Mouse (Mus musculus): Measurements from ENCODE around the gene Dcst2.
A peak's percentile ranks its signal among the peaks of the same experiment; 100 is the strongest.

Dcst2 gene

GRCm38 (mm10) chr3:89364631-89365030, 2.9 kb downstream of the Dcst2 start:
- no peak for DNase-seq (ENCODE audit: low spot score)

GRCm38 (mm10) chr3:89365153-89365485, 3.3 kb downstream of the Dcst2 start, which contains the start of gene Dcst1:
Dcst1 (minus strand) TSS chr3:89365253.
- DNase-seq (ENCODE audit: low spot score) = no peak

- DNase-seq (ENCODE audit: low spot score) = no peak
Measured at GRCm38 (mm10) chr3:89365486-89366414, 4.0 kb downstream of the Dcst2 start.

- DNase-seq (ENCODE audit: low spot score) = no peak
Measured at GRCm38 (mm10) chr3:89367338-89367737, 5.6 kb downstream of the Dcst2 start.

GRCm38 (mm10) chr3:89373581-89374231, 11.9 kb downstream of the Dcst2 start:
- DNase-seq (ENCODE audit: low spot score) = no peak

- DNase-seq (ENCODE audit: low spot score) = no peak
Measured at GRCm38 (mm10) chr3:89377831-89378230, 16.1 kb downstream of the Dcst2 start.

GRCm38 (mm10) chr3:89378394-89379067, 16.8 kb downstream of the Dcst2 start:
- peak; percentile 87 for DNase-seq (ENCODE audit: low spot score)

GRCm38 (mm10) chr3:89379388-89380131, 17.8 kb downstream of the Dcst2 start:
- DNase-seq (ENCODE audit: low spot score) = no peak

- no peak for DNase-seq (ENCODE audit: low spot score)
Measured at GRCm38 (mm10) chr3:89380291-89380690, 18.5 kb downstream of the Dcst2 start.

GRCm38 (mm10) chr3:89380711-89381110, 18.9 kb downstream of the Dcst2 start:
- DNase-seq (ENCODE audit: low spot score) = no peak

- DNase-seq (ENCODE audit: low spot score) = no peak
Measured at GRCm38 (mm10) chr3:89381233-89381632, 19.5 kb downstream of the Dcst2 start.

GRCm38 (mm10) chr3:89382033-89382882, 20.5 kb downstream of the Dcst2 start:
- no peak for DNase-seq (ENCODE audit: low spot score)

GRCm38 (mm10) chr3:89382950-89383349, 21.2 kb downstream of the Dcst2 start:
- no peak for DNase-seq (ENCODE audit: low spot score)

- no peak for DNase-seq (ENCODE audit: low spot score)
Measured at GRCm38 (mm10) chr3:89383651-89384255, 22.0 kb downstream of the Dcst2 start.

- DNase-seq (ENCODE audit: low spot score) = peak; percentile 76
Measured at GRCm38 (mm10) chr3:89384331-89385076, 22.7 kb downstream of the Dcst2 start.

- no peak for DNase-seq (ENCODE audit: low spot score)
Measured at GRCm38 (mm10) chr3:89385451-89385850, 23.7 kb downstream of the Dcst2 start.

GRCm38 (mm10) chr3:89386438-89387420, 25.0 kb downstream of the Dcst2 start:
- DNase-seq (ENCODE audit: low spot score) = no peak

GRCm38 (mm10) chr3:89387632-89388031, 25.9 kb downstream of the Dcst2 start:
- no peak for DNase-seq (ENCODE audit: low spot score)

All from urinary bladder, postnatal 14 days (tissue).